Mouse (Mus musculus): ENCODE data around the gene Armt1. TPM values are rescaled to one million over a fixed set of nuclear protein-coding genes. Genes with fewer than 3 reads are reported as not detected.

Gene Armt1
- total and polyA plus RNA-seq, 3 experiments: 24.2 to 25.1 TPM; not detected in 1

DNA sequence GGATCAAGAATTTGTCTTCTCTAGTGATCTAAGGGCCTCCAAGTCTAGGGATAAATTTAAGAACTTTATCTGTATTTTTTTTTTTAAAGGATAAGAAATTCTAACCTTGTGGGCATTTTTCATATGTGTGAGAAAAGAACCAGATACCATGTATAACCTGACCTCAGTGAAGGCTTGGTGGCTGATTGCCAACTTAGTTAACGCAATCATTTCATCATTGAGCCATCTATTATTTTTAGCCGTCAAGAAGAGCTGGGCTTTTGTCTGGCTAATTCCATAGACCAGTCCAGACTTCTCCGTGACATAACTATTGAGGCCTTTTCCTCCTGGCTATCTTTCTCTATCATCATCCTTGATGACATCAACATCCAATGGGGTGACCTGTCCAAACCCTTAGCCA, 43.2 kb downstream of the Armt1 start:
- Histone ChIP-seq H3K36me3 (ENCODE audit: control insufficient read depth in 1 of 2, insufficient read depth in 2 of 2, low read length in 2 of 2) (peaks cover 0 to 3% of the 10 kb centered on the region in 2 experiments; a peak in 1 of 4 replicates), H3K9ac (ENCODE audit: control insufficient read depth, low read depth, low read length, poor library complexity, severe bottlenecking) (no peak overlapping the region), H3K4me3 (ENCODE audit: control insufficient read depth in 1 of 2, insufficient read depth in 1 of 2, low read depth in 2 of 2, low read length in 2 of 2) (no peak overlapping the region), H3K79me2 (ENCODE audit: control insufficient read depth, insufficient read depth, low read length, poor library complexity) (no peaks in the 10 kb centered on the region), H3K27me3 (ENCODE audit: control insufficient read depth in 1 of 2, insufficient read depth in 2 of 2, low read length in 2 of 2) (no peaks in the 10 kb centered on the region), H3K9me3 (replicated peaks; ENCODE audit: insufficient read depth, low read length) (no peaks in the 10 kb centered on the region), H3K27ac (ENCODE audit: control insufficient read depth, low read depth, low read length) (no peak overlapping the region), H3K4me1 (ENCODE audit: control insufficient read depth in 1 of 2, insufficient read depth in 2 of 2, low read length in 2 of 2) (no peaks in the 10 kb centered on the region)
- DNase-seq (ENCODE audit: low read depth, low spot score): no peak
- TF ChIP-seq CTCF (IDR thresholded peaks at IDR 0.05 in 2 of 3, conservative IDR thresholded peaks at IDR 0.05 in 1 of 3; ENCODE audit: control insufficient read depth in 1 of 3, insufficient read depth in 1 of 3, low read depth in 2 of 3, low read length in 3 of 3, poor library complexity in 1 of 3, severe bottlenecking in 1 of 3): no peak
- no peak for TF ChIP-seq EP300 (IDR thresholded peaks at IDR 0.05; ENCODE audit: low read depth in 1 of 2, low read length in 2 of 2)
- TF ChIP-seq ZMIZ1 (IDR thresholded peaks at IDR 0.05; ENCODE audit: low read depth, low read length): no peak
- no peak for TF ChIP-seq SMC3 (IDR thresholded peaks at IDR 0.05; ENCODE audit: low read depth, low read length)
- no peak for TF ChIP-seq SIN3A (IDR thresholded peaks at IDR 0.05; ENCODE audit: low read length)
- no peak for TF ChIP-seq MAFK (IDR thresholded peaks at IDR 0.05; ENCODE audit: borderline replicate concordance, low read depth, low read length)
- TF ChIP-seq HCFC1 (IDR thresholded peaks at IDR 0.05; ENCODE audit: low read depth, low read length): no peak
- TF ChIP-seq RAD21 (IDR thresholded peaks at IDR 0.05; ENCODE audit: low read depth, low read length): no peak
- TF ChIP-seq TCF12 (IDR thresholded peaks at IDR 0.05; ENCODE audit: low read depth, low read length): no peak
- TF ChIP-seq POLR2AphosphoS2 (IDR thresholded peaks at IDR 0.05; ENCODE audit: low read length): no peak
- TF ChIP-seq MYC (IDR thresholded peaks at IDR 0.05; ENCODE audit: low read depth, low read length): no peak
- no peak for TF ChIP-seq ZKSCAN1 (IDR thresholded peaks at IDR 0.05; ENCODE audit: low read depth, low read length)

DNA sequence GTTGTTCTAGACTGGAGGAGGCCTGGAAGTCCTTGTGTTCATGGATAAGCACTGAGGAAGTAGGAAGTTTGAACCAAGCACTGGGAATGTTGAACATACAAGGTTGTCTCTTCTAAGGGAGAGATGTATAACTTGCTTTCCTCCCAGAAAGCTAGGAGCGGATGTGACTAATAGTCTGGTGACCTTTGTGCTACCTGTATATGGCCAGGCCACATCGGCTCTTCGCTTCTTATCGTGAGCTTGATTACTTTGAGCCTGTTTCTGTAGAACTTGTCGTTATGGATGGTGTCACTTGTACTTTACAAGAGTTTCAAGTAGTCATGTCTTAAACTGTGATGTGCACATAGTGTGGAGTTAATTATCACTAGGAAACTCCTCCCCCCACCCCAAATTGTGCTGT, 44.3 kb downstream of the Armt1 start:
- no peaks in the 10 kb centered on the region for H3K79me2 ChIP-seq (ENCODE audit: control insufficient read depth, insufficient read depth, low read length, poor library complexity)
- no peak for TF ChIP-seq CHD1 (IDR thresholded peaks at IDR 0.05; ENCODE audit: low read depth, low read length)
- TF ChIP-seq POLR2A (IDR thresholded peaks at IDR 0.05; ENCODE audit: control insufficient read depth in 1 of 2, insufficient read depth in 1 of 2, low read depth in 1 of 2, low read length in 2 of 2, poor library complexity in 1 of 2): no peak
- TF ChIP-seq MAZ (IDR thresholded peaks at IDR 0.05; ENCODE audit: low read depth, low read length): no peak
- no peak for TF ChIP-seq EP300 (IDR thresholded peaks at IDR 0.05; ENCODE audit: low read depth in 1 of 2, low read length in 2 of 2)
- TF ChIP-seq TBP (IDR thresholded peaks at IDR 0.05; ENCODE audit: low read depth, low read length): no peak
- no peak for TF ChIP-seq SMC3 (IDR thresholded peaks at IDR 0.05; ENCODE audit: low read depth, low read length)
- TF ChIP-seq NRF1 (IDR thresholded peaks at IDR 0.05; ENCODE audit: insufficient read depth, low read depth, low read length, poor library complexity, severe bottlenecking): no peak
- no peak for TF ChIP-seq CHD2 (IDR thresholded peaks at IDR 0.05; ENCODE audit: low read length)
- no peaks in the 10 kb centered on the region for H3K27me3 ChIP-seq (ENCODE audit: control insufficient read depth in 1 of 2, insufficient read depth in 2 of 2, low read length in 2 of 2)
- no peak for DNase-seq (ENCODE audit: low read depth, low spot score)
- peaks cover 0 to 3% of the 10 kb centered on the region in 2 experiments; a peak in 1 of 4 replicates for H3K36me3 ChIP-seq (ENCODE audit: control insufficient read depth in 1 of 2, insufficient read depth in 2 of 2, low read length in 2 of 2)
- no peak overlapping the region for H3K9ac ChIP-seq (ENCODE audit: control insufficient read depth, low read depth, low read length, poor library complexity, severe bottlenecking)
- no peak overlapping the region for H3K4me3 ChIP-seq (ENCODE audit: control insufficient read depth in 1 of 2, insufficient read depth in 1 of 2, low read depth in 2 of 2, low read length in 2 of 2)
- H3K27ac ChIP-seq (ENCODE audit: control insufficient read depth, low read depth, low read length): no peak overlapping the region
- no peaks in the 10 kb centered on the region for H3K4me1 ChIP-seq (ENCODE audit: control insufficient read depth in 1 of 2, insufficient read depth in 2 of 2, low read length in 2 of 2)
- H3K9me3 ChIP-seq (replicated peaks; ENCODE audit: insufficient read depth, low read length): no peaks in the 10 kb centered on the region
